Mouse (Mus musculus): Measurements from ENCODE around the gene Gpx6. TPM values are rescaled to one million over a fixed set of nuclear protein-coding genes. Genes with fewer than 3 reads are reported as not detected.

Gene Gpx6
- polyA plus RNA-seq (2015; fragmentation: Nextera tagmentation; extraction: Ambion mirVana), result not detected in 2 replicates

DNA sequence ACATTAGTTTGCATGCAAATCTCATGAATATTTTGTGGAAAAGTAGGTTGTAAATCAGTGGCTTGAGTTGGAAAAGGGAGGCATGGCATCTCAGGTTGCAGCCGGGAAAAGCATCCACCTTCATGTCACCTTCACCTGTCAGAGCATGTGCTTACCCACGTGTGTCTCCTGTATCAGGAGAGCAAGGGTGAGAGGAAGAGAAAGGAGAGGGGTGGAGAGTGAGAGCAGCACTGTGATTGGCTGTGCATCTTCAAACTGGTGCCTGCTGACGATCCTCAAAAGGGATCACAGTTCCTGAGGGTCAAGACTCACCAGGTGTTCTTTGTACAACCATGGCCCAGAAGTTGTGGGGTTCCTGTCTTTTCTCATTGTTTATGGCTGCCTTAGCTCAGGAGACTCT, at the start of gene Gpx6:
Gpx6 (plus strand) TSS at position 200 of the 400 bp plus-strand sequence.
- Histone ChIP-seq H3K4me3 (replicated peaks) (no peak within 1 kb of the TSS), H3K27me3 (no peaks in the 10 kb centered on the region), H3K27ac (replicated peaks) (no peak within 1 kb of the TSS), H3K9ac (no peak within 1 kb of the TSS), H3K4me1 (no peaks in the 10 kb centered on the region), H3K9me3 (replicated peaks) (no peaks in the 10 kb centered on the region), H3K4me2 (replicated peaks) (no peak within 1 kb of the TSS), H3K36me3 (no peaks in the 10 kb centered on the region)
- ATAC-seq (ENCODE audit: insufficient number of reproducible peaks, low FRiP score, low TSS enrichment, low read depth), result no peak
- 12% methylated on average over 3 of the region's 3 CpGs for WGBS

- ATAC-seq (ENCODE audit: insufficient number of reproducible peaks, low FRiP score, low TSS enrichment, low read depth), result no peak
- Histone ChIP-seq H3K4me2 (replicated peaks) (no peak overlapping the region), H3K36me3 (no peaks in the 10 kb centered on the region), H3K9ac (no peak overlapping the region), H3K4me3 (replicated peaks) (no peak overlapping the region), H3K4me1 (peaks cover 12% of the 10 kb centered on the region), H3K9me3 (replicated peaks) (no peaks in the 10 kb centered on the region), H3K27me3 (no peaks in the 10 kb centered on the region; the same call in 1 of the 2 replicates), H3K27ac (replicated peaks) (no peak overlapping the region)
- 69% methylated on average over 4 of the region's 4 CpGs for WGBS
These were observed 49.0 kb upstream of the Gpx6 start for GRCm38 (mm10) chr13:21262787-21263461.

- H3K4me3 ChIP-seq (replicated peaks), result peak overlapping the region; percentile 38
- H3K4me1 ChIP-seq, result peaks cover 8% of the 10 kb centered on the region
- ATAC-seq (ENCODE audit: insufficient number of reproducible peaks, low FRiP score, low TSS enrichment, low read depth), result no peak
- H3K9me3 ChIP-seq (replicated peaks), result no peaks in the 10 kb centered on the region
- H3K9ac ChIP-seq, result no peak overlapping the region
- no peaks in the 10 kb centered on the region; the same call in 1 of the 2 replicates for H3K27me3 ChIP-seq
- H3K36me3 ChIP-seq, result no peaks in the 10 kb centered on the region
- WGBS, result 4% methylated on average over 11 of the region's 11 CpGs
- H3K27ac ChIP-seq (replicated peaks), result no peak overlapping the region
- peak overlapping the region; percentile 41 for H3K4me2 ChIP-seq (replicated peaks)
These were observed 48.0 kb upstream of the Gpx6 start for GRCm38 (mm10) chr13:21263910-21264309.

GRCm38 (mm10) chr13:21264366-21264765, 47.6 kb upstream of the Gpx6 start:
- peak overlapping the region; percentile 38 for H3K4me3 ChIP-seq (replicated peaks)
- no peak overlapping the region for H3K27ac ChIP-seq (replicated peaks)
- no peak for ATAC-seq (ENCODE audit: insufficient number of reproducible peaks, low FRiP score, low TSS enrichment, low read depth)
- peak overlapping the region; percentile 41 for H3K4me2 ChIP-seq (replicated peaks)
- WGBS, result 3% methylated on average over 11 of the region's 11 CpGs
- no peaks in the 10 kb centered on the region for H3K9me3 ChIP-seq (replicated peaks)
- H3K4me1 ChIP-seq, result 0 out of 2 replicates have a peak, but pooled peaks cover 7% of the 10 kb centered on the region
- H3K27me3 ChIP-seq, result no peaks in the 10 kb centered on the region; the same call in 1 of the 2 replicates
- H3K9ac ChIP-seq, result no peak overlapping the region
- H3K36me3 ChIP-seq, result no peaks in the 10 kb centered on the region

DNA sequence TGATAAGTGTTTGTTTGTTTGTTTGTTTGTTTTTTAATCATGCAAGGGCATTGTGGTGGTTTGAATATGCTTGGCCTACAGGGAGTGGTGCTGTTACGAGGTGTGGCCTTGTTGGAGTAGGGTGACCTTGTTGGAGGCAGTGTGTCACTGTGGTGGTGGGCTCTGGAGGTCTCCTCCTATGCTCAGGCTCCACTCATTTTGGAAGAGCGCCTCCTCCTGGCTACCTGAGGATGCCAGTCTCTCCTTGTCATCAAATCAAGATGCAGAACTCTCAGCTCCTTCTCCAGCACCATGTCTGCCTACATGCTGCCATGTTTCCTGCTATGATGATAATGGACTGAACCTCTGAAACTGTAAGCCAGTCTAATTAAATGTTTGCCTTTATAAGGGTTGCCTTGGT, 46.2 kb upstream of the Gpx6 start:
- Histone ChIP-seq H3K9ac (no peak overlapping the region), H3K36me3 (no peaks in the 10 kb centered on the region), H3K9me3 (replicated peaks) (no peaks in the 10 kb centered on the region), H3K27me3 (no peaks in the 10 kb centered on the region; the same call in 1 of the 2 replicates), H3K4me3 (replicated peaks) (no peak overlapping the region), H3K4me2 (replicated peaks) (no peak overlapping the region), H3K4me1 (0 out of 2 replicates have a peak, but pooled peaks cover 2% of the 10 kb centered on the region), H3K27ac (replicated peaks) (no peak overlapping the region)
- WGBS, result 53% methylated on average over 2 of the region's 2 CpGs
- ATAC-seq (ENCODE audit: insufficient number of reproducible peaks, low FRiP score, low TSS enrichment, low read depth), result no peak

- H3K27me3 ChIP-seq, result no peaks in the 10 kb centered on the region; the same call in 1 of the 2 replicates
- 0 out of 2 replicates have a peak, but pooled peaks cover 2% of the 10 kb centered on the region for H3K4me1 ChIP-seq
- H3K27ac ChIP-seq (replicated peaks), result no peak overlapping the region
- H3K4me3 ChIP-seq (replicated peaks), result no peak overlapping the region; the same call in 1 of the 2 replicates
- H3K36me3 ChIP-seq, result no peaks in the 10 kb centered on the region
- no peak for ATAC-seq (ENCODE audit: insufficient number of reproducible peaks, low FRiP score, low TSS enrichment, low read depth)
- H3K9ac ChIP-seq, result no peak overlapping the region
- 21% methylated on average over 4 of the region's 4 CpGs for WGBS
- no peak overlapping the region for H3K4me2 ChIP-seq (replicated peaks)
- no peaks in the 10 kb centered on the region for H3K9me3 ChIP-seq (replicated peaks)
These were observed 44.4 kb upstream of the Gpx6 start for GRCm38 (mm10) chr13:21267541-21267940.

GRCm38 (mm10) chr13:21268262-21268661, 43.7 kb upstream of the Gpx6 start:
- ATAC-seq (ENCODE audit: insufficient number of reproducible peaks, low FRiP score, low TSS enrichment, low read depth), result no peak
- Histone ChIP-seq H3K9me3 (replicated peaks) (no peaks in the 10 kb centered on the region), H3K4me1 (0 out of 2 replicates have a peak, but pooled peaks cover 2% of the 10 kb centered on the region), H3K9ac (no peak overlapping the region), H3K27ac (replicated peaks) (no peak overlapping the region), H3K27me3 (no peaks in the 10 kb centered on the region), H3K4me2 (replicated peaks) (0 out of 2 replicates have a peak overlapping the region, but pooled peaks have one; percentile 21), H3K36me3 (no peaks in the 10 kb centered on the region), H3K4me3 (replicated peaks) (no peak overlapping the region)
- WGBS, result 8% methylated on average over 1 of the region's 1 CpGs

GRCm38 (mm10) chr13:21275021-21275814, 36.7 kb upstream of the Gpx6 start:
- H3K27me3 ChIP-seq, result no peaks in the 10 kb centered on the region
- peak overlapping the region; percentile 7; the same call in 1 of the 2 replicates for H3K9ac ChIP-seq
- ATAC-seq (ENCODE audit: insufficient number of reproducible peaks, low FRiP score, low TSS enrichment, low read depth), result 0 out of 2 replicates have a peak, but pooled peaks have one; percentile 68
- no peak overlapping the region for H3K27ac ChIP-seq (replicated peaks)
- H3K4me1 ChIP-seq, result peaks cover 11% of the 10 kb centered on the region; the same call in 1 of the 2 replicates
- peak overlapping the region; percentile 72 for H3K4me2 ChIP-seq (replicated peaks)
- H3K36me3 ChIP-seq, result no peaks in the 10 kb centered on the region
- peak overlapping the region; percentile 57 for H3K4me3 ChIP-seq (replicated peaks)
- WGBS, result under 1% methylated on average over 29 of the region's 29 CpGs
- no peaks in the 10 kb centered on the region for H3K9me3 ChIP-seq (replicated peaks)

GRCm38 (mm10) chr13:21275815-21276550, 35.9 kb upstream of the Gpx6 start:
- H3K4me3 ChIP-seq (replicated peaks), result peak overlapping the region; percentile 57
- WGBS, result under 1% methylated on average over 25 of the region's 25 CpGs
- H3K9me3 ChIP-seq (replicated peaks), result no peaks in the 10 kb centered on the region
- H3K9ac ChIP-seq, result peak overlapping the region; percentile 27
- H3K36me3 ChIP-seq, result no peaks in the 10 kb centered on the region
- no peaks in the 10 kb centered on the region for H3K27me3 ChIP-seq
- H3K4me1 ChIP-seq, result peaks cover 11% of the 10 kb centered on the region; the same call in 1 of the 2 replicates
- peak overlapping the region; percentile 72 for H3K4me2 ChIP-seq (replicated peaks)
- ATAC-seq (ENCODE audit: insufficient number of reproducible peaks, low FRiP score, low TSS enrichment, low read depth), result peak; percentile 77; the same call in 1 of the 2 replicates
- no peak overlapping the region for H3K27ac ChIP-seq (replicated peaks)

- WGBS, result under 1% methylated on average over 9 of the region's 9 CpGs
- Histone ChIP-seq H3K27me3 (no peaks in the 10 kb centered on the region), H3K4me3 (replicated peaks) (peak overlapping the region; percentile 57), H3K4me1 (peaks cover 11% of the 10 kb centered on the region; the same call in 1 of the 2 replicates), H3K36me3 (no peaks in the 10 kb centered on the region), H3K4me2 (replicated peaks) (peak overlapping the region; percentile 72), H3K9ac (peak overlapping the region; percentile 27; the same call in 1 of the 2 replicates), H3K27ac (replicated peaks) (no peak overlapping the region), H3K9me3 (replicated peaks) (no peaks in the 10 kb centered on the region)
- ATAC-seq (ENCODE audit: insufficient number of reproducible peaks, low FRiP score, low TSS enrichment, low read depth), result no peak
These were observed 35.4 kb upstream of the Gpx6 start for GRCm38 (mm10) chr13:21276551-21276950.
